Mouse (Mus musculus) ES-E14 (cell line): ENCODE results near the gene Spata17. TPM values are rescaled to one million over a fixed set of nuclear protein-coding genes. Genes with fewer than 3 reads are reported as not detected.
A peak's percentile ranks its signal among the peaks of the same experiment; 100 is the strongest.
"Not testable (repeated sequence)": the region's sequence is repeated elsewhere in the genome, so short reads cannot be mapped to it uniquely, and the experiment has no call there.

Experiments
- DNase-seq: peaks from one replicate; pipeline ENCODE4 v3.0.0-alpha.2; 2013; ENCODE audit warnings: low read depth, low spot score
- H3K27ac ChIP-seq: 2 replicates; pipeline ENCODE4 v1.5.1; 2012; ENCODE audit warnings: low read depth, mild to moderate bottlenecking, low read length, moderate library complexity, mixed read lengths; ENCODE audit not compliant: poor library complexity, insufficient read depth, severe bottlenecking
- H3K36me3 ChIP-seq: 2 replicates; pipeline ENCODE4 v1.6.1; 2012; ENCODE audit warnings: mild to moderate bottlenecking, low read length, moderate library complexity, mixed read lengths; ENCODE audit not compliant: control insufficient read depth, poor library complexity, insufficient read depth, severe bottlenecking
- H3K4me1 ChIP-seq, 2 experiments: fragments of 150-350 bp in 1 of 2; sonication (generic) in 1 of 2; 2 replicates each; pipeline ENCODE4 v1.6.1; 2012; ENCODE audit warnings: low read length in 2 of 2, mild to moderate bottlenecking in 1 of 2, mixed read lengths in 1 of 2; ENCODE audit not compliant: control insufficient read depth in 2 of 2, insufficient read depth in 2 of 2, poor library complexity in 1 of 2
- H3K4me3 ChIP-seq, 2 experiments: fragments of 150-350 bp in 1 of 2; sonication (generic) in 1 of 2; 2 replicates each; pipeline ENCODE4 v1.5.1; 2012; ENCODE audit warnings: low read length in 2 of 2, low read depth in 1 of 2, mild to moderate bottlenecking in 1 of 2, mixed read lengths in 1 of 2; ENCODE audit not compliant: insufficient read depth in 1 of 2, poor library complexity in 1 of 2, severe bottlenecking in 1 of 2
- H3K9ac ChIP-seq: 2 replicates; pipeline ENCODE4 v1.6.1; 2012; ENCODE audit warnings: low read depth, mild to moderate bottlenecking, low read length, mixed read lengths; ENCODE audit not compliant: poor library complexity, insufficient read depth, severe bottlenecking
- H3K9me3 ChIP-seq: fragments of 150-350 bp; sonication (generic); 2 replicates; pipeline ENCODE4 v1.6.1; 2012; ENCODE audit warnings: low read depth, mild to moderate bottlenecking, low read length; ENCODE audit not compliant: control insufficient read depth, insufficient read depth
- CHD2 ChIP-seq: IDR thresholded peaks from 2 replicates; pipeline ENCODE4 v1.6.1; 2014; ENCODE audit warnings: mild to moderate bottlenecking, low read depth, low read length, inconsistent platforms
- HCFC1 ChIP-seq: IDR thresholded peaks from 2 replicates; pipeline ENCODE4 v1.6.1; 2012; ENCODE audit warnings: low read length, inconsistent platforms, borderline replicate concordance; ENCODE audit not compliant: insufficient read depth
- MAFK ChIP-seq: IDR thresholded peaks from 2 replicates; pipeline ENCODE4 v1.6.1; 2014; ENCODE audit warnings: mild to moderate bottlenecking, low read depth, low read length, inconsistent platforms; ENCODE audit not compliant: insufficient read depth
- ZC3H11A ChIP-seq: IDR thresholded peaks from 2 replicates; pipeline ENCODE4 v1.6.1; 2012; ENCODE audit warnings: low read depth, mild to moderate bottlenecking, inconsistent platforms, low read length, borderline replicate concordance
- ZNF384 ChIP-seq: IDR thresholded peaks from 2 replicates; pipeline ENCODE4 v1.6.1; 2012; ENCODE audit warnings: low read depth, low read length, inconsistent platforms
- in situ Hi-C, 2 experiments: fragments of 600-800 bp; cut with MboI; formaldehyde crosslinking; loops; one replicate each; pipeline ENCODE4 v1.15.1; 2025; ENCODE audit warnings: low sequenced_read_pairs in 2 of 2, inconsistent platforms in 1 of 2; ENCODE audit not compliant: unreplicated experiment in 2 of 2
- total RNA-seq: library from RNA; depleted of rRNA; stranded (reverse); fragments of 300-350 nt; gene quantifications from 2 replicates; pipeline ENCODE4 v1.2.3, GENCODE M21; 2012

Spata17 gene
- total RNA-seq, 1 experiment, result 0.36 TPM

DNA sequence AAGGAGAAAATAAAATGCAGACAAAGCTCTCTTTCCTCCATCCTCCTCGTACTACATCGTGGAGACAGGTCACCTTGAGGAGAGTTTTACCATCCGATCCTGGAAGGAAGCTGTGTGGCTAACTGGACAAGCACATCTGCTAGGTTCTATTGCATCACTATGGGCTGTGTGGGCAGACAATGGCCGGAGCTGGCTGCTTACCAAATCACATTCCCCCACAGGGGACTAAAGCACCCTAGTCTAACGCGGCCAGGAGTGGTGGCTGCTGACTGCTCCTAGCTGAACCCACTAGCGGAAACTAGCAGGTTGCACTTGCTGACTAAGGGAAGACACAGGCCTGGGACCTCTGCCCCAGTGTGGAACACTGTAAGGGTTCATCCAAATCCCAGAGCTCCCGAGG lies 72.3 kb downstream of the Spata17 start:
- DNase-seq, result no peak
- H3K9me3 ChIP-seq, result no peaks in the 10 kb centered on the region
- H3K4me1 ChIP-seq, result no peaks in the 10 kb centered on the region
- H3K4me3 ChIP-seq, result no peak overlapping the region
- H3K9ac ChIP-seq, result no peak overlapping the region
- H3K27ac ChIP-seq, result no peak overlapping the region
- TF ChIP-seq HCFC1 (no peak), CHD2 (no peak), MAFK (no peak)
- in situ Hi-C loops, result no loop called here
- H3K36me3 ChIP-seq, result no peaks in the 10 kb centered on the region

- Histone ChIP-seq H3K9me3 (no peaks in the 10 kb centered on the region), H3K4me3 (no peak overlapping the region), H3K36me3 (no peaks in the 10 kb centered on the region), H3K27ac (no peak overlapping the region), H3K4me1 (no peaks in the 10 kb centered on the region), H3K9ac (no peak overlapping the region)
- DNase-seq, result peak; percentile 35
- in situ Hi-C loops, result no loop called here
- TF ChIP-seq ZNF384 (no peak), CHD2 (no peak)
Measured at GRCm38 (mm10) chr1:187137426-187137825, 77.8 kb downstream of the Spata17 start.

- no peak for TF ChIP-seq ZNF384
- TF ChIP-seq CHD2, result no peak
- no peak for TF ChIP-seq ZC3H11A
- TF ChIP-seq HCFC1, result no peak
- in situ Hi-C loops, result no loop called here
- H3K36me3 ChIP-seq, result no peaks in the 10 kb centered on the region
- H3K4me1 ChIP-seq, result no peaks in the 10 kb centered on the region
- H3K27ac ChIP-seq, result no peak overlapping the region
- no peak overlapping the region for H3K9ac ChIP-seq
- H3K9me3 ChIP-seq, result no peaks in the 10 kb centered on the region
- H3K4me3 ChIP-seq, result no peak overlapping the region
- DNase-seq, result no peak
Measured at GRCm38 (mm10) chr1:187135887-187136286, 79.4 kb downstream of the Spata17 start.

DNA sequence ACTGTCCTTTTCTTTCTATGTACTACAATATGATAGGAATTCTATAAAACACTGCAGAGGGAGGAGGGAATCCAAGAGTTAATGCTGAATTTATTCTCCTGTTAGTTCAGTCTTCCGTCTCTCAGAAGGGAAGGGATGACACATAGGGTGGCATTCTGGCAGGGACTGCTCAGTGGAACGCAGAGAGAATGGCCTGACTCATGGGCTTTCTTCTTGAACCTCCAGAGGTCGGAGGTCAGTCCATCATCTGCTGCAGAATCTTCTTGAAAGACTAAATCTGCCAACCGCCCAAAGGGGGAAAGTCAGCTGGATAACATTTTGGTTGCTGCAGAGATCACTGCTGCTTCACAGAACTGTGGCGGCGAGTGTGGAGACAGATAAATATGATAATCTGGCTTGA lies 81.4 kb downstream of the Spata17 start:
- H3K4me1 ChIP-seq, result no peaks in the 10 kb centered on the region
- no peaks in the 10 kb centered on the region for H3K9me3 ChIP-seq
- no peak for DNase-seq
- in situ Hi-C loops, result no loop called here
- no peak overlapping the region for H3K9ac ChIP-seq
- no peaks in the 10 kb centered on the region for H3K36me3 ChIP-seq
- no peak overlapping the region for H3K27ac ChIP-seq
- TF ChIP-seq ZC3H11A, result no peak
- no peak for TF ChIP-seq HCFC1
- no peak for TF ChIP-seq CHD2
- no peak for TF ChIP-seq ZNF384
- no peak for TF ChIP-seq MAFK
- no peak overlapping the region for H3K4me3 ChIP-seq

GRCm38 (mm10) chr1:187132348-187132747 lies 82.9 kb downstream of the Spata17 start:
- Histone ChIP-seq H3K9ac (no peak overlapping the region), H3K4me1 (no peaks in the 10 kb centered on the region), H3K4me3 (no peak overlapping the region), H3K9me3 (no peaks in the 10 kb centered on the region), H3K27ac (no peak overlapping the region), H3K36me3 (no peaks in the 10 kb centered on the region)
- no peak for DNase-seq
- in situ Hi-C loops, result no loop called here
- TF ChIP-seq MAFK (no peak), ZC3H11A (no peak), CHD2 (no peak), HCFC1 (no peak)

GRCm38 (mm10) chr1:187127548-187127947 lies 87.7 kb downstream of the Spata17 start:
- in situ Hi-C loops, H3K9me3 ChIP-seq, H3K27ac ChIP-seq, H3K36me3 ChIP-seq, H3K9ac ChIP-seq, H3K4me1 ChIP-seq, DNase-seq, H3K4me3 ChIP-seq: not testable (repeated sequence)
